Mouse (Mus musculus): ENCODE data around the gene Ceacam15. TPM values are rescaled to one million over a fixed set of nuclear protein-coding genes. Genes with fewer than 3 reads are reported as not detected.
"Not testable (repeated sequence)": the region's sequence is repeated elsewhere in the genome, so short reads cannot be mapped to it uniquely, and the experiment has no call there.

Gene Ceacam15
- polyA plus RNA-seq, 1 experiment from 2014 or later, result not detected

- not testable (repeated sequence) for H3K27ac ChIP-seq; H3K4me1 ChIP-seq; H3K9ac ChIP-seq; H3K4me3 ChIP-seq; H3K36me3 ChIP-seq; ATAC-seq; H3K4me2 ChIP-seq; H3K9me3 ChIP-seq (replicated peaks); H3K27me3 ChIP-seq (replicated peaks)
- WGBS (ENCODE audit: insufficient replicate concordance), result 41% methylated on average over 3 of the region's 3 CpGs
Observed at GRCm38 (mm10) chr7:16680194-16680593, 4.7 kb upstream of the Ceacam15 start.

GRCm38 (mm10) chr7:16674699-16675098, 806 bp downstream of the Ceacam15 start:
- 22% methylated on average over 5 of the region's 5 CpGs for WGBS (ENCODE audit: insufficient replicate concordance)
- H3K36me3 ChIP-seq; H3K4me2 ChIP-seq; H3K9me3 ChIP-seq (replicated peaks); H3K4me3 ChIP-seq; ATAC-seq; H3K27me3 ChIP-seq (replicated peaks); H3K4me1 ChIP-seq; H3K27ac ChIP-seq; H3K9ac ChIP-seq: not testable (repeated sequence)

- no peak for ATAC-seq
- Histone ChIP-seq H3K4me1 (no peaks in the 10 kb centered on the region), H3K36me3 (no peaks in the 10 kb centered on the region), H3K4me2 (no peak overlapping the region), H3K27me3 (replicated peaks) (no peaks in the 10 kb centered on the region), H3K4me3 (no peak overlapping the region), H3K9me3 (replicated peaks) (no peaks in the 10 kb centered on the region), H3K27ac (no peak overlapping the region), H3K9ac (no peak overlapping the region)
- 36% methylated on average over 1 of the region's 1 CpGs for WGBS (ENCODE audit: insufficient replicate concordance)
Observed at GRCm38 (mm10) chr7:16673823-16674222, 1.7 kb downstream of the Ceacam15 start.

GRCm38 (mm10) chr7:16668331-16668930, 7.1 kb downstream of the Ceacam15 start:
- not testable (repeated sequence) for H3K9me3 ChIP-seq (replicated peaks); ATAC-seq; H3K27me3 ChIP-seq (replicated peaks); H3K4me3 ChIP-seq; H3K36me3 ChIP-seq; H3K27ac ChIP-seq; H3K9ac ChIP-seq; H3K4me2 ChIP-seq; H3K4me1 ChIP-seq
- 54% methylated on average over 5 of the region's 5 CpGs for WGBS (ENCODE audit: insufficient replicate concordance)

- H3K27me3 ChIP-seq (replicated peaks), result no peaks in the 10 kb centered on the region
- no peak overlapping the region for H3K4me2 ChIP-seq
- H3K36me3 ChIP-seq, result no peaks in the 10 kb centered on the region
- H3K9ac ChIP-seq, result no peak overlapping the region
- H3K4me3 ChIP-seq, result no peak overlapping the region
- no peak for ATAC-seq
- H3K27ac ChIP-seq, result no peak overlapping the region
- 73% methylated on average over 12 of the region's 12 CpGs for WGBS (ENCODE audit: insufficient replicate concordance)
- H3K9me3 ChIP-seq (replicated peaks), result no peaks in the 10 kb centered on the region
- no peaks in the 10 kb centered on the region for H3K4me1 ChIP-seq
Observed at GRCm38 (mm10) chr7:16644260-16644659, 31.2 kb downstream of the Ceacam15 start.

- H3K9me3 ChIP-seq (replicated peaks); H3K4me1 ChIP-seq; H3K4me2 ChIP-seq; H3K4me3 ChIP-seq; H3K27ac ChIP-seq; H3K9ac ChIP-seq; H3K36me3 ChIP-seq; H3K27me3 ChIP-seq (replicated peaks): not testable (repeated sequence)
- 28% methylated on average over 4 of the region's 4 CpGs for WGBS (ENCODE audit: insufficient replicate concordance)
- ATAC-seq, result peak; percentile 24; the same call in 1 of the 2 replicates
Observed at GRCm38 (mm10) chr7:16643106-16643505, 32.4 kb downstream of the Ceacam15 start.

- Histone ChIP-seq H3K27ac (no peak overlapping the region), H3K36me3 (no peaks in the 10 kb centered on the region), H3K9me3 (replicated peaks) (no peaks in the 10 kb centered on the region), H3K4me2 (no peak overlapping the region), H3K27me3 (replicated peaks) (no peaks in the 10 kb centered on the region), H3K4me3 (no peak overlapping the region), H3K4me1 (no peaks in the 10 kb centered on the region), H3K9ac (no peak overlapping the region)
- ATAC-seq, result no peak
- 67% methylated on average over 3 of the region's 3 CpGs for WGBS (ENCODE audit: insufficient replicate concordance)
Observed at GRCm38 (mm10) chr7:16639028-16639427, 36.5 kb downstream of the Ceacam15 start.

GRCm38 (mm10) chr7:16635116-16635515, 40.4 kb downstream of the Ceacam15 start:
- no peak overlapping the region for H3K9ac ChIP-seq
- H3K27ac ChIP-seq, result no peak overlapping the region
- ATAC-seq, result no peak
- H3K36me3 ChIP-seq, result no peaks in the 10 kb centered on the region
- 52% methylated on average over 3 of the region's 3 CpGs for WGBS (ENCODE audit: insufficient replicate concordance)
- no peaks in the 10 kb centered on the region for H3K27me3 ChIP-seq (replicated peaks)
- H3K4me1 ChIP-seq, result no peaks in the 10 kb centered on the region
- H3K4me3 ChIP-seq, result no peak overlapping the region
- H3K4me2 ChIP-seq, result no peak overlapping the region
- H3K9me3 ChIP-seq (replicated peaks), result no peaks in the 10 kb centered on the region

- not testable (repeated sequence) for H3K9me3 ChIP-seq (replicated peaks)
- peak; percentile 57 for ATAC-seq
Observed at GRCm38 (mm10) chr7:16633913-16634312, 41.6 kb downstream of the Ceacam15 start.

GRCm38 (mm10) chr7:16631932-16632331, 43.6 kb downstream of the Ceacam15 start:
- no peak for ATAC-seq
- H3K4me3 ChIP-seq, result no peak overlapping the region
- 55% methylated on average over 4 of the region's 4 CpGs for WGBS (ENCODE audit: insufficient replicate concordance)
- no peaks in the 10 kb centered on the region for H3K27me3 ChIP-seq (replicated peaks)
- no peak overlapping the region for H3K27ac ChIP-seq
- no peak overlapping the region for H3K4me2 ChIP-seq
- no peaks in the 10 kb centered on the region for H3K36me3 ChIP-seq
- H3K4me1 ChIP-seq, result 0 out of 2 replicates have a peak, but pooled peaks cover 4% of the 10 kb centered on the region
- no peaks in the 10 kb centered on the region for H3K9me3 ChIP-seq (replicated peaks)
- H3K9ac ChIP-seq, result no peak overlapping the region

More at GRCm38 (mm10) chr7:16633913-16634312, 41.6 kb downstream of the Ceacam15 start:
- H3K9ac ChIP-seq; H3K36me3 ChIP-seq; H3K4me3 ChIP-seq; H3K27ac ChIP-seq; H3K27me3 ChIP-seq (replicated peaks); H3K4me1 ChIP-seq: not testable (repeated sequence)
- 4% methylated on average over 9 of the region's 10 CpGs for whole genome bisulfite sequencing (ENCODE audit: insufficient replicate concordance)
- H3K4me2 ChIP-seq, result peak overlapping the region; percentile 22; the same call in 1 of the 2 replicates

- Histone ChIP-seq H3K27ac (no peak overlapping the region), H3K36me3 (no peaks in the 10 kb centered on the region), H3K4me1 (0 out of 2 replicates have a peak, but pooled peaks cover 4% of the 10 kb centered on the region), H3K27me3 (replicated peaks) (no peaks in the 10 kb centered on the region), H3K4me3 (no peak overlapping the region), H3K9ac (no peak overlapping the region), H3K9me3 (replicated peaks) (no peaks in the 10 kb centered on the region), H3K4me2 (no peak overlapping the region)
- WGBS (ENCODE audit: insufficient replicate concordance), result 53% methylated on average over 4 of the region's 4 CpGs
- ATAC-seq, result no peak
Observed at GRCm38 (mm10) chr7:16631025-16631424, 44.5 kb downstream of the Ceacam15 start.

GRCm38 (mm10) chr7:16629598-16630296, 45.8 kb downstream of the Ceacam15 start:
- Histone ChIP-seq H3K4me1 (0 out of 2 replicates have a peak, but pooled peaks cover 4% of the 10 kb centered on the region), H3K9ac (no peak overlapping the region), H3K27me3 (replicated peaks) (no peaks in the 10 kb centered on the region), H3K36me3 (no peaks in the 10 kb centered on the region), H3K27ac (no peak overlapping the region), H3K9me3 (replicated peaks) (no peaks in the 10 kb centered on the region), H3K4me3 (no peak overlapping the region), H3K4me2 (no peak overlapping the region)
- ATAC-seq, result no peak
- WGBS (ENCODE audit: insufficient replicate concordance), result 11% methylated on average over 10 of the region's 10 CpGs
